Mouse (Mus musculus) common myeloid progenitor, adult 5-6 weeks (primary cell): ENCODE results near the gene Csnk1g2. TPM values are rescaled to one million over a fixed set of nuclear protein-coding genes. Genes with fewer than 3 reads are reported as not detected.
"Not testable (repeated sequence)": the region's sequence is repeated elsewhere in the genome, so short reads cannot be mapped to it uniquely, and the experiment has no call there.

Experiments used
- ATAC-seq: replicated peaks from 2 replicates; pipeline ENCODE4 v1.8.0; 2016; ENCODE audit warnings: low read depth, mild to moderate bottlenecking, moderate TSS enrichment, inconsistent platforms; ENCODE audit not compliant: poor library complexity, severe bottlenecking
- total RNA-seq: library from RNA; stranded (forward); fragments of 200-1000, 187-1606 nt; gene quantifications from 2 replicates; pipeline ENCODE4 v1.2.3, GENCODE M21; 2017

Csnk1g2 gene
- total RNA-seq, 1 experiment from 2014 or later: 167 TPM

- ATAC-seq: no peak
Observed at GRCm38 (mm10) chr10:80596318-80596717, 26.3 kb upstream of the Csnk1g2 start.

DNA sequence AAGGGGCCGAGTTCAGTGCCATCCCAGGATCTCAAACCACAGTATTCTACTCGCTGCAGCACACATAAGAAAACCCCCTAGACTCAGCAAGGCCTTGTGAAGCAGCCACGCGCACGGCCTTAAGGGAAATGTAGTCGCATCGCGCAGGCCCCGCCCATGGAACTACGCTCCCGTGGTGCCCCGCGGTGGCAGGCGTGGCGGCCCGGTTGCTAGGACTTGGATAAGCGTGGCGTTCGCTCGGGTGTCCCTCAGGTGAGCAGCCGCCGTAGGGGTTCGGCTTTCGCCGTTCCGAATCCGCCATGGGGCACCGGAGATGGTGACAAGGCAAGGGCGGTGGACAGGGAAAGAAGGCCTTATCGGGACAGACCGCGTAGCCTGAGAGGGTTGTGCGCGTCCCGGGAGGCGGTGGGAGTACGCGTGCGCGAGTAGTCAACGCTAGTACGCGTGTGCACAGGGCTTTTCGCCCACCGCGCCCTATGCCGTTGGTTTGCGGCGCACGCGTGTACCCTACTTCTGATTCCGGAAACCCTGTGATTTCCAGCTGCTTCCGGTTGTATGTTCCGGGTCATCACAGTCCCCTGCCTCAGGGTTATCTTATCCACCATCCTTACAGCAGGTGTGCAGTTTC is 19.8 kb upstream of the Csnk1g2 start, which contains the start of the genes Scamp4 and Adat3:
Gene Scamp4 (plus strand): TSS at position 175 of the 628 bp plus-strand sequence.
Gene Adat3 (plus strand): TSS at position 183 of the 628 bp plus-strand sequence.
- ATAC-seq: peak; percentile 94

GRCm38 (mm10) chr10:80603364-80603763 is 19.3 kb upstream of the Csnk1g2 start:
- no peak for ATAC-seq

GRCm38 (mm10) chr10:80604001-80604509 is 18.6 kb upstream of the Csnk1g2 start:
- no peak for ATAC-seq

DNA sequence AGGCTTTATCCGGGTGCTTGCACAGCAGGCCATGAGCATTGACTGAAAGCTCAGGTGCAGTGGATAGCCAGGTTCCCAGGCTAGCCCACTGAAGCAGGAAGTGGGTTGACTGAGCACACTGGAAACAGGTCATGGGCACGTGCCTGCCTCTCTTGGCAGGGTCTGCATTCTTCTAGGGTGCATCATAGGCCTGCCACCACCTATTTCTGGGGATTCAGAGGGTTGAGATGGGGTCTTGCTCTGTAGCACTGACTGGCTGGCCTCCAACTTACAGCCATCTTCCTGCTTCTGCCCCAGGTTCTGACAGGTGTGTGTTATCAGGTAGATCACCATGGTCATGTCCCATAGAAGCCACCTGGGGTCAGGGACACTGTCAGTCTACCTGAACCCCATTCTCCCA is 17.6 kb upstream of the Csnk1g2 start:
- no peak for ATAC-seq

- ATAC-seq: not testable (repeated sequence)
Observed at GRCm38 (mm10) chr10:80605721-80606120, 16.9 kb upstream of the Csnk1g2 start, which contains the start of gene Gm49322. TSS of gene Gm49322 (plus strand) at chr10:80606021.

DNA sequence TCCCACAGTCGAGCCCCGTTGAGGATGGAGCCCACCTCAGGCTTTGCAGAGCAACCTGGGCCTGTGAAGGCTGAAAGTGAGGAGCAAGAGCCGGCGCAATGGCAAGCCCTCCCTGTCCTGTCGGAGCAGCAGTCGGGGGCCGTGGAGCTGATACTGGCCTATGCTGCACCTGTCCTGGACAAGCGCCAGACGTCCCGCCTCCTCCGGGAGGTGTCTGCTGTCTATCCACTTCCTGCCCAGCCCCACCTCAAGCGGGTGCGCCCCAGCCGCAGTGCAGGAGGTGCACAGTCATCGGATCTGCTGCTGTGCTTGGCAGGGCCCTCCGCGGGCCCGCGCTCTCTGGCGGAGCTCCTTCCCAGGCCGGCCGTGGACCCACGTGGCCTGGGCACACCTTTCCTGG is 16.3 kb upstream of the Csnk1g2 start:
- no peak for ATAC-seq

- ATAC-seq: no peak
Observed at GRCm38 (mm10) chr10:80606737-80607350, 15.8 kb upstream of the Csnk1g2 start.

DNA sequence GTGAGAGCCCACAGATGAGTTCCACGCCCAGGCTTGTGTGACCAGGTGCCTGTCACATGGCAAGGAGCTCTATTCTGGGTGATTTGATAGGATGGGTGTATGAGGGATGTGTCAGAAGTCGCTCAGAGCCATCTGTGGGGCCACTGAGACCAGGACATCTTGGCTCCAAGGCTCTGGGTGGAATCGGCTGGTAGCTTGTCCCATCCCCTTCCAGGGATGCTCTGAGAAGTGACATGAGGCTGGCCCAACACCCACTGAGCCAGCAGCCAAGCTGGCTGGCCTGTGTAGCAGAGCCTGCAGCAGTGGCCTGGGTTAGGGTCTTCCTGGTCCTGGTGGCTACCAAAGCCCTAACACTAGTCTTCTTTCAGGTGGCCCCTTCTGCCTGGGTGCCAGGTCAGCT is 14.2 kb upstream of the Csnk1g2 start:
- no peak for ATAC-seq

DNA sequence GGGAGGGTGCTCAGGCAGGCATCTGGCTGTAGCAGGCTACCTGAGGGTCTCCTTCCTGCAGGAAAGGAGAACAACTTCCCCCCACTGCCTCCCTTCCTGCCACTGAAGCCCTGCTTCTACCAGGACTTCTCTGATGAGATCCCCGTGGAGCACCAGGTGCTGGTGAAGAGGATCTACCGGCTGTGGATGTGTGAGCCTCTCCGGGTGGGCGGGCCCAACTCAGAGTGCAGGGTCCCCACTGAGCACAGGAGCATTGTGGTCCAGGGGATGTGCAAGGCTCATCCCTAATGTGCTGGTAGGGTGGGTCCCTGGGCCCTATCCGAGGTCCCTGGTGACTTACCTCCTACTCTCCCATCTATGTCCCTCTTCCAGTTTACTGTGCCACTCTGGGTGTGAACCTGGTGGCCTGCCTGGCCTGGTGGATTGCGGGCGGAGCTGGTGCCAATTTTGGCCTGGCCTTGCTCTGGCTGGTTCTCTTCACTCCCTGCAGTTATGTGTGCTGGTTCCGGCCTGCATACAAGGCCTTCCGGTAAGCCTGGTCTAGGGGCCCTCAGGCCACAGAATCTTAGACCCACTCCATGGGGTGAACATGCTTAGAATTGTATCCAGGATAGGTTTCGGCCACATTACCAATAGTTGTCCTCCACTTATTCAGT is 13.2 kb upstream of the Csnk1g2 start:
- no peak for ATAC-seq

DNA sequence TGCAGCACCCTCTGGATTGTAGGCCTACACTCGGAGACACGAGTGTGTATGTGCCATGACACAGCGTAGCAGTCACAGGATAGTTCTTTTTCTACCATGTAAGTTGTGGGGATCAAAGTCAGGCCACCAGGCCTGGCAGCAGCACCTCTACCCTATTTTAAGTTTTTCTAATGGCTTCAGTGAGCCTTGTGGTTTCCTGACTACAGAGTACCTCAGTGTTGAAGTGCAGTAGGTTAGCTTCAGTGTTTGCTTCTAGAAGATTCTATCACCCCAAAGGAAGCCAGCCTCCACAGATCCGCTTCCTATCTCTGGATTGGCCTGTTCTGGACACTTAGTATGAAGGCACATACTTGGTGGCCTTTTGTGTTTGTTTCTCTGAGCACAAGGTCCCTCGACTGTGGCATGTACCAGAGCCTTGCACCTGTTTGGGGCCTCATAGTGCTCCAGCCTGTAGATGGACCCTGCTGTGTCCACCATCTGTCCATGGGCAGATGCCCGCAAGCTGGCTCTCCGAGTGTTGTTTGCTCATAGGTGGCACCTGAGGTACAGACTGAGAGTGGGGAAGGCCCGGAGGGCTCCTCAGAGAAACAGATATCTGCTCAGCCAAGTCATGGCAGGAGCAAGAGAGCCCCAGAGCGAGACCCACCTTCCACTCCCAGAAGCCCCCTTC is 12.4 kb upstream of the Csnk1g2 start:
- ATAC-seq: 0 out of 2 replicates have a peak, but pooled peaks have one; percentile 1

DNA sequence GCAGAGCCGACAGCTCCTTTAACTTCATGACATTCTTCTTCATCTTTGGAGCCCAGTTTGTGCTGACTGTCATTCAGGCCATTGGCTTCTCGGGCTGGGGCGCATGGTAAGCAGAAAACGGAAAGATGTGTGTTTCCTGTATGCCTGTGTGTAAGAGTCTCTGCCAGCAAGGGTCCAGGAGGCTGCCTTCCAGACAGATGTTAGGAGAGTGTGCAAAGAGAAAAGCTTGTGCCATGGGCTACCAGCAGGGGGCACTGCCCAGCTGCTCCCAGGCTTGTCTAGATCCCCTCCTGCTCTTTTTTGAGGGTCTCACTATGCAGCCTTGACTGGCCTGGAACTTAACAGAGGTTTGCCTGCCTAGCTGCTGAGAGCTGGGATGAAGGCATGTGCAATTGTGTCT is 11.6 kb upstream of the Csnk1g2 start:
- ATAC-seq: peak; percentile 64

DNA sequence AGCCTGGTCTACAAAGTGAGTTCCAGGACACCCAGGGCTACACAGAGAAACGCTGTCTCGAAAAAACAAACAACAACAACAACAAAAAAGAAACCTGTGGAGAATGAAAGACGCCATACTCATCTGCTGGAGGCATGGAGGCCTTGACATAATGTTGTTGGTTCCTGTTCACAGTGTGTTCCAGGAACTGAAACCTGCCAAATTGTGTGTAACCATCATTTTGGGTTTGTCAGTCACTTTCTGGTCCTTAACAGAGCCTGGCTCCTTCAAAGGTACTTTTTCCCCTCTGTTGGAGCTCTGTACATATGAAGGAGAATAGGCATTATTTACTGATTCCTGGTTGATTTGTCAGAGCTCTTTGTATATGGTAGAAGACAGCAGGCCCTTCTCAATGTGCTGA is 10.7 kb upstream of the Csnk1g2 start:
- ATAC-seq: no peak

DNA sequence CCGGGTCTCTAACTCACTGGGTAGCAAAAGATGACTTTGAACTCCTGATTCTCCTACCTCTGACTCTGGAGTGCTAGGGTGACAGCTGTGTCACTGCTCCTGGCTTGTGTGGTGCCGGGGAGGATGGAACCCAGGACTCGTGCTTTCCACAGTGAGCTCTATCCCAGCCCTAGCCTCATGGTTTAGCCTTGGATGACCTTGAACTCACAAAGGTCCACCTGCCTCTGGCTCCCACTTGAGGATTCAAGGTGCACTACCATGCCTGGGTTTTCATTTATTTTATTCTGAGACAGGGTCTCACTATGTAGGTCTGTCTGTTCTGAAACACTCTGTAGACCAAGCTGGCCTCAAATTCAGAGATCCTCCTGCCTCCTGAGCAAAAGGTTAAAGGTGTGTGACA is 8.8 kb upstream of the Csnk1g2 start:
- ATAC-seq: no peak

DNA sequence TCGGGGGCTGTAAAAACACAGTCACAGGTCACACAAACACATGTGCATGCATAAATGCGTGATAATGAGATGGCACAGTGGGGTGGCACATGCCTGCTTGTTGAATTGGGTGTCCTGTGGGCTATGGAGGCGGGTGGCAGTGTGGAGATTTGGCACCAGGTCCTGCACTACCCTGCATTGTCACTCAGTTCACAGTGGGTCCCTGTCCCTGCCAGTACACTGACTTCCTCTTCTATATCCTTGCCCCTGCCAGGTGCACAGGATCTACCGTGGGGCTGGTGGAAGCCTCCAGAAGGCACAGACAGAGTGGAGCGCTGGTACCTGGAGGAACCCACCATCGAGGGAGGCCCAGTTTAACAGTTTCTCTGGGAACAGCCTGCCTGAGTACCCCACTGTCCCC is 8.3 kb upstream of the Csnk1g2 start:
- ATAC-seq: no peak

DNA sequence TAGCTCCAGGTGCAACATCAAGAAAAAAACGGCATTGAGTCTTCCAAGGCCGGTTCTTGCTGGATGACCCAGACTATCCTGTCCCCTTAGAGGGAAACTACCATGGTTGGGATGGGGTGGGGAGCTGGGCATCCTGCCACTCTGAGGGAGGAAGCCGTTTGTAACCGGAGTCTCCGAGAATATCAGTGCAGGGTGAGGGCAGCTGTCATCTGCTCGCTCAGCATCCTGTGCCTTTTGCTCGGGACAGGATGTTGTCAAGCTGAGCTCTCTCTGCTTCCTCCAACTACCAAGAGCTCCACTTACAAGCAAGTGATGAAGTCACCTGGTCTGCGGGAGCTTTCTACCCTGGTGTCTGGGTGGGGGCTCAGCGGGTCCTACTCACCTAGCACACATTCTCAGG is 4.5 kb upstream of the Csnk1g2 start:
- ATAC-seq: no peak

DNA sequence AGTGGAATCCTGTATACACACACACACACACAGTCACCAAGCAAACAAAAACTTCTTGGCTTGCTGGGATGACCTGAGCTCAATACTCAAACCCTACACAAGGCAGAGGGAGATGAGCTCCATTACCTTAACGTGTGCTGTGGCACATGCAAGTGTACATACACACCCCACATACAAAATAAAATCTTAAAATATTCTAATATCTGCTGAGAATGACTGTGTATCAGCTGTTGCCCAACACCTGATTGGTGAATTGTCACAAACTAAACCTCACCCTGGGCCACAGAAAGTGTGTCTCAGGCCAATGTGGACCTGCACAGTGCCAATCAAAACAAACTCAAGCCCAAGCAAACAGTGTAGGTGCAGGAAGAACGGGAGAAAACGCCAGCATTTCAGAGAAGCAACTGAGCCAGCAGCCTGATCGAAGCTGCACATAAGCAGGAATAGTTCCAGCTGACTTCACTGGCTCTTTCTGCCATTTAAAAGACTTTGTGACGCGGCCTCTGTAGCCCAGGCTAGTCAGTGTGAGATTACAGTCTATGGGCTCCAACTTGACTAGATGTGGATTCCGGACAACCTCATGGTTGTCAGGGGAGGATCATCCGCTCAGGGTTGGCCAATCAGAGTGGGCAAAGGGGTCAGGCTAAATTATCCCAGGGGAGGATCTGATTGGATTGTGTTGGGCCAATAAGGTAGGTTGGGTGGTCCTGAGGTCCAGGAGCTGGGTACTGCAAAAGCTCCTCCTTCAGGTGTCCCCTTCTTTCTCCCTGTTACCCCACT is 3.0 kb upstream of the Csnk1g2 start:
- no peak for ATAC-seq

DNA sequence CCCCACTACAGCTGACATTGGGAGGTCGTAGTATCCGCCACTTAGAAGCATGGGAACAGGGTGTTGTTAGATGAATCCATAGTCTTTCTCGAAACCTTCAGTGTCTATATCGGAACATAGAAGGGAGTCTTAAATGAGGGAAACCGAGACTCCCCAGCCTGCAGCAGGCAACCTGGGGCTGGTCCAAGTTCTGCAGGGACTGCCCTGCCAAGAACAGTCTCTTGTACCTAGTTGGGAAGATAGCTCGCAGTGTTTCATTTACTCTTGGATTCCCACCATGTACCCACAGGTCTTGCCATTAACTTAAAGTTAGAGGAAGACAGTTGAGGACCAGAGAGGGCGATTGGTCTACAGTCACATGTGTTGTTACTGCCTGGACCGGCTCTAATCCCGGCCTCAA is 2.3 kb upstream of the Csnk1g2 start:
- no peak for ATAC-seq

GRCm38 (mm10) chr10:80620796-80621689 is 1.6 kb upstream of the Csnk1g2 start:
- ATAC-seq: no peak
